Mouse (Mus musculus) central nervous system, embryonic 18 days (tissue): ENCODE data around the gene Lama5. TPM values are rescaled to one million over a fixed set of nuclear protein-coding genes. Genes with fewer than 3 reads are reported as not detected.

Experiments used
- polyA plus RNA-seq: library from polyadenylated mRNA; depleted of rRNA; stranded (reverse); fragments of >200 nt; gene quantifications from 2 replicates; pipeline ENCODE4 v1.2.3, GENCODE M21; 2012; rRNA removed

Gene Lama5
- polyA plus RNA-seq: 6.8 and 7.1 TPM in 2 replicates

DNA sequence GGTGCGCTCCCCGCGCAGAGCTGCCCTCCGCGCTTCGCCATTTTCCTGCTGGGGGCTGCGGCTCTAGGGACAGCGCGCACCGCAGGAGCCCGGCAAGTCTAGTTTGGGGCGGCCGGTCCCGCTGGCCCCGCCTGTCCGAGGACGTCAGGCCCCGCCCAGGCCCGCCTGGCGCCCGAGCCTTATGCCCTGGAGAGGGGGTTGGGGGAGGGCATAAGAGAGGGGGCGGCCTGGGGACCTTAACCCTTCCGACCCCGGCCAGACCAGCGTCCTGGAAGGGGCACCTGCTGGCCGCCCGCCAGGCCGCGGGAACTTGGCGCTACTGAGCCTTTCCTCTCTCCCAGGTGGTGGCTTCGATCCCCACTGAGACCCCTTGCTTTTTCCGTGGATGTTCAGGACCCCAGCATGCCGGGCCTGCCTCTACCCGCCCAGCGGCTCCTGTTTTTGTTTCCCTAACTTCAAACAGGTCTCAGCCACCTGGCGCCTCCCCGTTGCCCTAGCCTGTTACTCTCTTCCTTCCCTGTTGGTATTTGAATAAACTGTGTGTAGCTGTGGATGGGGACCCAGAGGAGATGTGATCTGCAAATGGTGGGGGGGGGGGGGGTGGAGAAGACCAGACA lies at the start of gene Lama5:
Lama5 (minus strand) TSS at position 98 of the 617 bp plus-strand sequence.

DNA sequence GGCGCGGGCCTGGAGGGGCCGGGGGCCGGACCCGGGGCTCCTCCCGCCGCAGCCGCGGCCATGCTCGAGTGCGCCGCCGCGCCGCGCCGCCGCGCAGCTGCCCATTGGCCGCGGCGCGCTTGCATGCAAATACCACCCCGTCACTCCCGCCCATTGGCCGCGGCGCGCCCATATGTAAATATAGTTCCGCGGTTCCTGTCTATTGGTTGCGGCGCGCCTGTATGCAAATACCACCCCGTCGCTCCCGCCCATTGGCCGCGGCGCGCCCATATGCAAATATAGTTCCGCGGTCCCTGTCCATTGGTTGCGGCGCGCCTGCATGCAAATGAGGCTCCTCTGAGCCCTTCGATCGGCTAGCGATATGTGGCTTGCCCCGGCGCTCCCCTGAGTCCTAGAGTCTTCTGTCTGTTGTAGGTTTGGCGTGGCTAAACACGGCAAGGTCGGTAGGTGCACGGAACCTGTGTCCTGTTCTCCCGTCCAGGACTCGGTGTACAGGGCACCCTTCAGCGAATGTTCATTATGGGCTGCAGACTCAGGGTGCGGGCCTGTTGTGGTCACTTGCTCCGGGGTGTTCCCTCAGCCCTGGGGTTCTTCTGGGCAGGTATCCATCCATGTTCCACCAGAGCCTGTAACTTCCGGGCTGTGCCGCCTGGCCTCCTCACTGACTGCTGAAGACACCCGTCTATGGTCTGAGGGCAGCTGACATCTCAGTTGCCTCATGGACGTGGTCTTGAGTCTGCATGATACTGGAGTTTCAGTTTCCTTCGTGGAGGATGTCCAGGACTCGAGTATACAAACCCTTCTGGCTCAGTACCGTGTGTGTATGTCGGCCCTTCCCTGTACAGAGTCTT lies 48.0 kb upstream of the Lama5 start, which contains the start of gene Cables2:
Cables2 (minus strand) TSS at position 103 of the 851 bp plus-strand sequence.

DNA sequence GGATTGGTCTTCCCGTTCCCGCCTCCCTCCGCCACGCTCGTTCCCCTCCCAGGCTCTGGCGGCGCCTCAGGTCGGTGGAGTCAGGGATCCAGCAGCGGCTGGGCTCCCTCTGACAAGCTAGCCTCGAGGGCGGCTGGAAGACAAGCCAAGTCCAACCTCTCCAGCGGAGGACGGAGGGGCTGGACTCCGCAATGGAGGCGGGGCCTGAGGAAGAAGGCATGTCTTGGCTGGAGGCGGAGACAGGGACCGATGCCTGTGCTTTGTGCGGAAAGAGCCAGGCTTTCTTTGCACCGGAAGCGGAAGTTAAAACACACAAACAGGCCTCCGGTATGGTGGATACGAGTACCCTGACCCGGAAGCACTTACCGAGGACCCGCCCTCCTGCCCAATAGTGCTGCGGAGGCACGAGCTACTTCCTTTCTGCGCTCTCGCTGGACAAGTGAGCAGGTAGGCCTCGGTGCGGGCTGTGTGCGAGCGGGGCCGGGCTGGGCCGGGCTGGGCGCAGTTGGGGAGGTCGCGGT lies 31.4 kb upstream of the Lama5 start, which contains the start of gene Rps21:
Rps21 (plus strand) TSS at position 377 of the 521 bp plus-strand sequence.

GRCm38 (mm10) chr2:180170806-180171521 lies 54.7 kb downstream of the Lama5 start, which contains the start of gene Adrm1:
TSS of gene Adrm1 (plus strand) at chr2:180171485.

Other genes with a start within 250 kb of the Lama5 start
- gene Taf4, start 249.2 kb downstream of the Lama5 start, polyA plus RNA-seq: 15.2 and 16.7 TPM in 2 replicates
- gene Lsm14b, start 200.9 kb downstream of the Lama5 start, polyA plus RNA-seq: 148 and 176 TPM in 2 replicates
- 342 and 356 TPM in 2 replicates for gene Psma7, start 183.4 kb downstream of the Lama5 start, polyA plus RNA-seq
- gene Ss18l1, start 183.3 kb downstream of the Lama5 start, polyA plus RNA-seq: 51.1 and 57.3 TPM in 2 replicates
- gene Mtg2, start 155.3 kb downstream of the Lama5 start, polyA plus RNA-seq: 38.6 and 40.5 TPM in 2 replicates
- gene Hrh3, start 121.4 kb downstream of the Lama5 start, polyA plus RNA-seq: 7.8 and 9.2 TPM in 2 replicates
- 48.9 and 49.4 TPM in 2 replicates for gene Osbpl2, start 106.6 kb downstream of the Lama5 start, polyA plus RNA-seq
- 85.9 and 102 TPM in 2 replicates for gene Adrm1, start 54.4 kb downstream of the Lama5 start, polyA plus RNA-seq
- 2,485 and 2,694 TPM in 2 replicates for gene Rps21, start 31.5 kb upstream of the Lama5 start, polyA plus RNA-seq
- 57.8 and 58.0 TPM in 2 replicates for gene Cables2, start 47.6 kb upstream of the Lama5 start, polyA plus RNA-seq
- 0.03 TPM in 1 of 2 replicates, not detected in the other for gene Rbbp8nl, start 64.0 kb upstream of the Lama5 start, polyA plus RNA-seq
- gene Gata5, start 108.8 kb upstream of the Lama5 start, polyA plus RNA-seq: not detected in 2 replicates
- 3.5 and 3.8 TPM in 2 replicates for gene Slco4a1, start 230.4 kb upstream of the Lama5 start, polyA plus RNA-seq